Mouse (Mus musculus) forebrain, embryonic 15.5 days (tissue): ENCODE measurements around the gene Utf1. TPM values are rescaled to one million over a fixed set of nuclear protein-coding genes. Genes with fewer than 3 reads are reported as not detected.
A peak's percentile ranks its signal among the peaks of the same experiment; 100 is the strongest.

Source experiments
- ATAC-seq: fragments of 200-750 bp; cut with Nextera tagmentation; replicated peaks from 2 replicates; pipeline ENCODE4 v1.8.0; 2017; ENCODE audit warnings: mild to moderate bottlenecking, moderate TSS enrichment, moderate library complexity
- H3K27ac ChIP-seq: fragments of 300-500 bp; sonication (generic); replicated peaks from 2 replicates; pipeline ENCODE4 v1.5.1; 2015; ENCODE audit warnings: mild to moderate bottlenecking, inconsistent platforms
- H3K27me3 ChIP-seq: fragments of 300-500 bp; sonication (generic); 2 replicates; pipeline ENCODE4 v1.6.1; 2015; ENCODE audit warnings: inconsistent platforms
- H3K36me3 ChIP-seq: fragments of 300-500 bp; sonication (generic); 2 replicates; pipeline ENCODE4 v1.6.1; 2015; ENCODE audit warnings: mild to moderate bottlenecking, inconsistent platforms
- H3K4me1 ChIP-seq: fragments of 300-500 bp; sonication (generic); 2 replicates; pipeline ENCODE4 v1.6.1; 2015; ENCODE audit warnings: inconsistent platforms
- H3K4me2 ChIP-seq: fragments of 300-500 bp; sonication (generic); replicated peaks from 2 replicates; pipeline ENCODE4 v1.6.1; 2015; ENCODE audit warnings: mild to moderate bottlenecking, inconsistent platforms
- H3K4me3 ChIP-seq: fragments of 300-500 bp; sonication (generic); 2 replicates; pipeline ENCODE4 v1.5.1; 2015; ENCODE audit warnings: mild to moderate bottlenecking, inconsistent platforms
- H3K9ac ChIP-seq: fragments of 300-500 bp; sonication (generic); replicated peaks from 2 replicates; pipeline ENCODE4 v1.6.1; 2015; ENCODE audit warnings: mild to moderate bottlenecking, inconsistent platforms
- H3K9me3 ChIP-seq: fragments of 300-500 bp; sonication (generic); 2 replicates; pipeline ENCODE4 v1.6.1; 2016; ENCODE audit warnings: inconsistent platforms
- WGBS: fragments of 180-500 bp; shearing (Covaris S2); methylation state at CpG from one replicate; pipeline ENCODE4 v1.1.7; 2015; ENCODE audit warnings: mixed read lengths; 5-methylcytosine and 5-hydroxymethylcytosine counted together
- polyA plus RNA-seq: library from polyadenylated mRNA; unstranded; fragments of >200 nt; fragmentation: Nextera tagmentation; extraction: Ambion mirVana; gene quantifications from 2 replicates; pipeline ENCODE4 v1.2.1, GENCODE M21; 2015

The Utf1 gene
- polyA plus RNA-seq, 1 experiment from 2014 or later = not detected

DNA sequence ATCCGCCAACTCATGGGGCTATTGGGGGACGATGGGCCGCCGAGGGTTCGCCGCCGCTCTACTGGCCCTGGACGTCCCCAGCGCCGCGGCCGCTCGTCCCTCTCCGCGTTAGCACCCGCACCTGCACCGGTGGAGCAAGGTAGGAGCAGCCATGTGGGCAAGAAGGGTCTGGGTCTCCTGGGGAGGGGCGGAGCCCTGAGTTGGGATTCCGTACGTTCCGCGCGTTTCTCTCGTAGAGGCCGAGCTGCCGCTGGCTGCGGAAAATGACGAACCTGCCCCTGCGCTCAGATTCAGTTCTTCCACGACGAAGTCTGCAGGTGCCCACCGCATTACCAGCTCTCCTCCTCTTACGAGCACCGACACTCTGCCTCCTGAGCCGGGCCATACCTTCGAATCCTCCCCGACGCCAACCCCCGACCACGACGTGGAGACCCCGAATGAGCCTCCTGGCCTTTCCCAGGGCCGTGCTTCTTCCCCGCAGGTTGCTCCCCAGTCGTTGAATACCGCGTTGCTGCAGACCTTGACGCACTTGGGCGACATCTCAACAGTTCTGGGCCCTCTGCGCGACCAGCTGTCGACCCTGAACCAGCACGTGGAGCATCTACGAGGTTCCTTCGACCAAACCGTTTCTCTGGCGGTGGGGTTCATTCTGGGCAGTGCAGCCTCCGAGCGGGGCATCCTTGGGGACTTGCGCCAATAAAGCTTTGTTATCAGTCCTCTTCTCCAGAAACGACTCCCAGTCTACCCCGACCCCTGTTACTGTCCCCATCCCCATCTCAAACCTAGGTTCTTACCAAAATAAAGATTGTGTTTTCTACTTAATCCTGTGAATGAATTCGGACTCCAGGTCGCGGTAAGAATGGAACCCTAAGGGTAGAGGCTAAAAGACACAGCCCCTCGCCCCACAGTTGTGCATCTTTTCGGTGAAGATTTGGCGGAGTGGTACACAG, 977 bp downstream of the Utf1 start:
- Histone ChIP-seq H3K9ac (0 out of 2 replicates have a peak overlapping the region, but pooled peaks have one; percentile 10), H3K4me2 (peak overlapping the region; percentile 52), H3K36me3 (no peaks in the 10 kb centered on the region), H3K27me3 (peaks cover 72% of the 10 kb centered on the region), H3K4me3 (peak overlapping the region; percentile 34), H3K9me3 (no peaks in the 10 kb centered on the region), H3K27ac (no peak overlapping the region), H3K4me1 (peaks cover 13% of the 10 kb centered on the region)
- ATAC-seq = no peak
- WGBS = 3% methylated on average over 68 of the region's 68 CpGs

DNA sequence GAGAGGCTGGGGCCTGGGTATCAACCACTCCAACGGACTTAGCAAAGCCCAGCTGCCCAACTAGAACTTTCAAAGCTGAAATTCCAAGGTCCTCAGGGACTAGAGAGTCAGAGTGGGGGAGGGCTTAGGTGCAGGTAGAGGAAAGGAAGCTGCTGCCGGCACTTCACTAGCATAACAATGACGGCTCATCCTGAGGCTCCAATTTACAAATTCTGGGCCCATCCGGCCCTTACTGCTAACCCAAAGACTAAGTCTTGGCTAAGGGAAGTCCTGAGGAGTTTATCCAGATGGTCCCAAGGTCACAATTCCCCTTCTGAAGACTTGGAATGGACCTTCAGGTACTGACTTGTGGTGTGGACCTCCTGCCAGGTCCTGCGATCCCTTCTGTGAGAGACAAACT, 1.9 kb downstream of the Utf1 start:
- no peak overlapping the region for H3K27ac ChIP-seq
- H3K9ac ChIP-seq = no peak overlapping the region
- H3K4me2 ChIP-seq = no peak overlapping the region
- peaks cover 20% of the 10 kb centered on the region for H3K4me1 ChIP-seq
- ATAC-seq = no peak
- no peaks in the 10 kb centered on the region for H3K9me3 ChIP-seq
- peaks cover 73% of the 10 kb centered on the region for H3K27me3 ChIP-seq
- no peaks in the 10 kb centered on the region for H3K36me3 ChIP-seq
- no peak overlapping the region for H3K4me3 ChIP-seq
- WGBS = 13% methylated on average over 5 of the region's 5 CpGs

DNA sequence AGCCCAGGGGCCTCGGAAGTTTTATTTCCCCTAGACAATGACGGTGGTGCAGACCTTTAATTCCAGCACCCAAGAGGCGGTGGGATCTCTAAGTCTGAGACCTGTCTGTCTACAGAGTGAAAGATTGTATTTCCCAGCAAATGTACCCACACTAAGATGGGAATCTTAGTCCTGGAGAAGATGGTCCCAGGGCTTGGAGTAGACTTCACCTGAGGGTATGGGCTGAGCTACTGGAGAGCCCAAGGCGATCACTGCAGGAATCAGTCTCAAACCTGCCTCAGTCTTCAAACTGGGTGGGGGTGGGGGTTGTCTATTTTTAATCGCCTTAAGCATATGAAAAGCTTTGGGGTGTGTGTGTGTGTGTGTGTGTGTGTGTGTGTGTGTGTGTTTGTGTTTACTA, 2.4 kb downstream of the Utf1 start:
- Histone ChIP-seq H3K4me3 (no peak overlapping the region), H3K36me3 (no peaks in the 10 kb centered on the region), H3K27ac (no peak overlapping the region), H3K27me3 (peaks cover 76% of the 10 kb centered on the region), H3K9me3 (no peaks in the 10 kb centered on the region), H3K9ac (no peak overlapping the region), H3K4me2 (no peak overlapping the region), H3K4me1 (peaks cover 25% of the 10 kb centered on the region)
- 33% methylated on average over 5 of the region's 5 CpGs for WGBS
- ATAC-seq = no peak

DNA sequence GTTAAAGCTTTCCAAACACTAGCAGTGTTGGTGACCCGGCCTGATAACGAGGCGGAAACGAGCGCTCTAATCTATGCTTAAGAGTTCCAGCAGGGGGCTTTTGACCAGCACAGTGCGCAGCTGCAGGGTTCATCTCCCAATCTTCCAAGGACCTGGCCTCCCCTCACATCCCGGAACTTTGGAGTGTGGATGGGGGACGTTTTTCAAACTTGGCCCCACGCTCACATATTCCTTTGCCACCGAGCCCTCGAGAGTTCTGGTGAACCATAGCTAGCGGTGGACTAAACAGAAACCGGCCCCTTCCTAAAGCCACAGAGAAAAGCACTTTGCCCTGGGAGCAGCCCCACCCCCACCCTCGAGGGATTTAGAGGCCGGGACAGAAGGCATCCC, 6.3 kb downstream of the Utf1 start:
- no peaks in the 10 kb centered on the region for H3K9me3 ChIP-seq
- no peak overlapping the region for H3K27ac ChIP-seq
- H3K27me3 ChIP-seq = peaks cover 45% of the 10 kb centered on the region
- ATAC-seq = no peak; the same call in 1 of the 2 replicates
- peaks cover 14% of the 10 kb centered on the region for H3K4me1 ChIP-seq
- H3K9ac ChIP-seq = peak overlapping the region; percentile 18
- peak overlapping the region; percentile 65 for H3K4me2 ChIP-seq
- under 1% methylated on average over 15 of the region's 15 CpGs for WGBS
- no peaks in the 10 kb centered on the region for H3K36me3 ChIP-seq
- H3K4me3 ChIP-seq = peak overlapping the region; percentile 41

DNA sequence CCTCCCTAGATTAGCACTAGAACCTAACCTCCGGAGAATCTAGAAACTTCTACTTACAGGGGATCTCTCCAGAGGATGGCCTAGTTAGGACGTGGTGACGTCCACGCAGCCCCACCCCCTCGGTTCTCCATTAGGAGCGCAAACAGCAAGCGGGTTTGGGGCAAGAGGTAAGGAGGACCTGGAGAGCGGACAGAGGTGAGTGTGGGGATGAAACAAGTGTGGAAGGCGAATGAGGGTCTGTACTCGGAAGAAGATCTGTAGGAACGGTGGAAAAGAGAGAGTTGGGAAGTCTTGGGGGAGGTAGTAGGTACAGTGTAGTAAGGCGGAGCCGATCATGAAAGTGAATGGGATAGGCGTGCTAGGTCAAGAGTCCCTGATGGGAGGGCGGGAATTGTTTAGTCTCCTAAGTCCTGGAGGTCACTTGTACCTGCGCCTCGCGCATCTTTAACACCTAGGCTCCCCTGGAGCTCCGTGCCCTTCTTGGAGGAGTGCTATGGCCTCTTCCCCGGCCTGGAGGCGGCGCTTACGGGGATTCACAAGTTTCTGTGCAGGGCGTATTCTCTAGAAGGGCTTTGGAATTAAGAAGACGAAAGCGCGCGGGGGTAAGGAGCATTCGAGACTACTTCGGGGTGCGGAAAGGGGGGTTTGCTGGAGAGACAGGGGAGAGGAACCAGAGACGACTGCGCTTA, 6.8 kb downstream of the Utf1 start:
- no peak overlapping the region for H3K27ac ChIP-seq
- H3K9ac ChIP-seq = peak overlapping the region; percentile 18
- H3K4me3 ChIP-seq = peak overlapping the region; percentile 41
- H3K4me1 ChIP-seq = peaks cover 14% of the 10 kb centered on the region
- under 1% methylated on average over 33 of the region's 33 CpGs for WGBS
- H3K4me2 ChIP-seq = peak overlapping the region; percentile 65
- H3K9me3 ChIP-seq = no peaks in the 10 kb centered on the region
- ATAC-seq = peak; percentile 57
- no peaks in the 10 kb centered on the region for H3K36me3 ChIP-seq
- peaks cover 40% of the 10 kb centered on the region for H3K27me3 ChIP-seq

DNA sequence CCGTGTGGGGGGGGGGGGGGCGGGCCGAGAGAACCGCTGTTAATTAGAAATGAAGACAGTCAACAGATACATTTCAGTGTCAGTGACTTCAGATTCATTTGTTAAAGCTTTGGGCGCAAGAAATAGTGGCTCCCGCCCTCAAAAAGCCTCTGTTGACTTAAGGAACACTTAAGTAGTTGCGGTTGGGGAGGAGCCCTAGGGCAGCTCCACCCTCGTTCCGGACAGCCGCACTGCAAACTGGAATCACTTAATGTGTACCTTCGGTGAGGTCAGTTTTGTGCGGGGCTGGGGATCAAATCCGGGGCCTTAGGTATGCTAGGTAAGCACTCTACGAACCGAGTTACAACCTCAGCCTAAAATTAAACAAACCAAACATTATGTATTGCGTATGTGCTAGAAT, 7.5 kb downstream of the Utf1 start:
- H3K9ac ChIP-seq = no peak overlapping the region
- 9% methylated on average over 16 of the region's 16 CpGs for WGBS
- H3K27me3 ChIP-seq = peaks cover 33% of the 10 kb centered on the region
- no peak overlapping the region for H3K27ac ChIP-seq
- peaks cover 14% of the 10 kb centered on the region for H3K4me1 ChIP-seq
- no peaks in the 10 kb centered on the region for H3K36me3 ChIP-seq
- H3K4me3 ChIP-seq = peak overlapping the region; percentile 41
- peak overlapping the region; percentile 65 for H3K4me2 ChIP-seq
- no peaks in the 10 kb centered on the region for H3K9me3 ChIP-seq
- ATAC-seq = no peak

DNA sequence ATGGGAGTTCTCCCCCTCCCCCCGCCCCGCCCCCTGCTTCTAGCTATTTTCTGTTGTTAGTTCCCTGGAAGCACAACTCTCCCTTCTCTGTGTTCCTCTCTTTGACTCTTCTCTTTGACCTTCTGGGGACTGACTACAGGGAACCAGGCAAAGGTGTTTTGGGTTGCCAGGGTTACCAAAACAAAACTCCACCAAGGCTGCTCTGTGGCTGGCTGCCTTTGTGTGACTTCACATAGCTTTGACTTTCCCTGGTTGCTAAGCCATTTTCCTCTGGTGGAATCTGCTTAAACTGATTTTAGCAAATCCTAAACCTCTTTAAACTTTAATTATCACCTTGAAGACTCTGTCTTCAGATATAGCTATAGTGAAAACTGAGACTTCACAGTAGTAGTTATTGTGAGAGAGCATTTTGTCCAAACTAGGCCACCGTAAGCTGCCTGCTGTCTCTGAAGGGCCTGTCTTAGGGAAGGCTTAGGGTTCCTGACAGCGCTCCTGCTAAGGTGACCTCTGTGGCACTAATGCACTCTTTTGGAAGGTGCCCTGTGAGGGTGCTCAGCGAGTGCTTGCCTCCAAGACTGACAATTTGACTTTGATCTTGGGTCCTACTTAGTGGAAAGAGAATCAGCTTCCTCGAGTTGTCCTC, 8.5 kb downstream of the Utf1 start:
- Histone ChIP-seq H3K4me3 (no peak overlapping the region), H3K36me3 (no peaks in the 10 kb centered on the region), H3K4me2 (no peak overlapping the region), H3K9me3 (no peaks in the 10 kb centered on the region), H3K27me3 (peaks cover 26% of the 10 kb centered on the region; the same call in 1 of the 2 replicates), H3K27ac (no peak overlapping the region), H3K4me1 (peaks cover 14% of the 10 kb centered on the region), H3K9ac (no peak overlapping the region)
- ATAC-seq = no peak
- 56% methylated on average over 6 of the region's 6 CpGs for WGBS

DNA sequence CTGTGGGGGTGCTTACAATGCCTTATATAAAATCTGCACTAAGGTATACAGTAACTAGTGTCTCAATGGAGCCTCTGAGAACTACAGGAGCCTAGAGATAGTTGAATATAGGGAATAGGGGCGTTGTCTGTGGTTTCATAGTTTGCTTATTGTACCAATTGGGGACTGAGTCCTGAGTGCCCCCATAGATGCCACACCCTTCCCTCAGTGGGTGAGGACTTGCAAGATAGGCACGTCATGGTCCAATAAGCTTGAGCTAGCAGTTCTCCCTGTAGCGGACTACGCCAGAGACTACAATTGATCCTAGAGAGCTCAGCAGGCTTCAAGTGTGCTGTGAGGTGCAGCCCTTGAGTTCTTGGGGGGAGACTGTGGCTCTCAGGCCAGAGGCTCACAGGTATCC, 11.9 kb downstream of the Utf1 start:
- Histone ChIP-seq H3K27ac (no peak overlapping the region), H3K4me1 (peaks cover 16% of the 10 kb centered on the region), H3K9me3 (no peaks in the 10 kb centered on the region), H3K9ac (no peak overlapping the region), H3K27me3 (0 out of 2 replicates have a peak, but pooled peaks cover 5% of the 10 kb centered on the region), H3K4me2 (no peak overlapping the region), H3K36me3 (no peaks in the 10 kb centered on the region), H3K4me3 (no peak overlapping the region)
- ATAC-seq = no peak
- WGBS = 88% methylated on average over 4 of the region's 4 CpGs

DNA sequence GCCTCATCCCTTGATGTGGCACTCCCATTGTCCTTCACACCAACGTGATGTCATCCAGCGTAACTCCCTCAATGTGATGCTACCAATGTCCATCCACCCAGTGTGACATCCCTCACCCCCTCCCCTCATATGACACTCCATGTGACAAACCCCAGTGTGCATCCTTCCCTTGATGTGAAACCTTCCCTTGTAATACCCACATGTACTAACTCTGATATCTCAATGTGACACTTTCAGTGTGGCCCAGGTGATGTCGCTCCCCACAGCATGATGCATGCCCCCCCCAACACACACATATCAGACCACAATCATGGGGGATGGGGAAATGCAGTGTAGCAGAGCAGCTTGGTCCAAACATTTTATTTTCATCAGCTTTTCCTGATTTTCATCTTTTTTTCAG, 13.1 kb downstream of the Utf1 start:
- H3K4me1 ChIP-seq = peaks cover 8% of the 10 kb centered on the region
- 0 out of 2 replicates have a peak, but pooled peaks cover 1% of the 10 kb centered on the region for H3K27me3 ChIP-seq
- H3K4me3 ChIP-seq = no peak overlapping the region
- H3K9ac ChIP-seq = no peak overlapping the region
- H3K9me3 ChIP-seq = no peaks in the 10 kb centered on the region
- H3K4me2 ChIP-seq = no peak overlapping the region
- no peak for ATAC-seq
- WGBS = 84% methylated on average over 3 of the region's 3 CpGs
- no peak overlapping the region for H3K27ac ChIP-seq
- no peaks in the 10 kb centered on the region for H3K36me3 ChIP-seq

DNA sequence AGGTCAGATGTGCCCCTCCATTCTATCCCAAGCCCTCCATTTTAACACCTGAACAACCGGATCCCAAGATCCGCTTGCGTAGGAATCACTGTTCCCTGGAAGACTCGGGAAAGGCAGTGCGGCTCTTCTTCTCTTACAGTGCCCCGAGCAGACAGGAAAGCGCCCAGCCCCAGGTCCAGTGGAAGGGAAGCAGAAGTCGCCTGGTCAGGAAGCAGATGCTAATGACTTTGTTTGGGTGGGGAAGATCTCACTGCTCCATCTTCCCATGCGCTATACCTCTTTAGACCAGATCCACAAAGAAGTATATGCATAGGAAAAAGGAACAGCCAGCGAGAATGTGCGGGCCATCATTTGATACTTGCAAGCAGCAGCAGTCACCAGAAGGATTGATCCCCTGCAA, 13.8 kb downstream of the Utf1 start:
- no peak for ATAC-seq
- WGBS = 77% methylated on average over 11 of the region's 11 CpGs

DNA sequence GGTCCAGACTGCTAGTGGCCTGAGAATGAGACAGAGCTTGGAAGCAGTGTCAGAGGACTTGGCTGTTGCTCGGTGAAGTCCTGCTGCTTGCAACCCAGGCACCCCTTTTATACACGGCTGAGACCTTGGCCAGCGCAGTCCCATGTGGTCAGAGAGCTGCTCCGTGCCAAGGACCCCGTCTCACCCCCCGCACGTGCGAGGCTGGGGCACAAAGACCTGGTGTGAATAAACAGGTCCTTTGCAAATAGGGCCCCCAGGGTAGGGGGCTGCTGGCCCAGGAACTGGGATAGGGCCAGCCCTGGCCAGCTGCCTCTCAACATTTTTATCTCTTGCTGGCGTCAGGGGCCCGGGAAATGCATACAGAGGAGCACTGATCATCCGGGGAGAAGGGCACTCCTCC, 14.4 kb downstream of the Utf1 start:
- Histone ChIP-seq H3K4me1 (peaks cover 8% of the 10 kb centered on the region), H3K27ac (no peak overlapping the region), H3K4me3 (no peak overlapping the region), H3K36me3 (no peaks in the 10 kb centered on the region), H3K4me2 (no peak overlapping the region), H3K9ac (no peak overlapping the region), H3K27me3 (no peaks in the 10 kb centered on the region), H3K9me3 (no peaks in the 10 kb centered on the region)
- WGBS = 34% methylated on average over 11 of the region's 11 CpGs
- peak; percentile 43; the same call in 1 of the 2 replicates for ATAC-seq

More for the DNA sequence above, 13.8 kb downstream of the Utf1 start:
- H3K4me2 ChIP-seq = no peak overlapping the region
- H3K4me3 ChIP-seq = no peak overlapping the region
- H3K36me3 ChIP-seq = no peaks in the 10 kb centered on the region
- no peaks in the 10 kb centered on the region for H3K27me3 ChIP-seq
- H3K9ac ChIP-seq = no peak overlapping the region
- H3K27ac ChIP-seq = no peak overlapping the region
- peaks cover 8% of the 10 kb centered on the region for H3K4me1 ChIP-seq
- no peaks in the 10 kb centered on the region for H3K9me3 ChIP-seq

DNA sequence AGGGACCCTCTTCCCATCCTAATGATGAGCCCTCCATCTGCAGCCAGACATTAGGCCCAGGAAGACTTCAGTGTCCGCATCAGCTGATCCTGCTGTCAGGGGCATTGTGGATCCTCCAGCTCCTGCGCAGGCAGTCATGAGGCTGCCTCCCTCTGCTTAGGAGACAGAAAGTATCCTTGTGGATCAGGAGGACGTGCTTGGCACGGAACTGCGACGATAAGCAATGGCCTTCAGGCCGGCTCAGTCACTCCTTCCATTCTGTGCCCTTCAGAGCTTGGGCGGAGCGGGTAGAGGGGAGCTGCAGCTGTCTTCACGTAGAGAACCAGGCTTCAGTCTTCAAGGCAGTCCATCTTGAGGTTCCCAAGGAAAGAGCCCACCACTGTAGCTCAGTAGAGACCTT, 17.6 kb downstream of the Utf1 start:
- ATAC-seq = no peak
- Histone ChIP-seq H3K27ac (no peak overlapping the region), H3K4me1 (peaks cover 8% of the 10 kb centered on the region), H3K9ac (no peak overlapping the region), H3K9me3 (no peaks in the 10 kb centered on the region), H3K4me2 (no peak overlapping the region), H3K4me3 (no peak overlapping the region), H3K27me3 (no peaks in the 10 kb centered on the region), H3K36me3 (no peaks in the 10 kb centered on the region)
- 88% methylated on average over 10 of the region's 10 CpGs for WGBS
